Mouse (Mus musculus): Measurements from ENCODE around the gene Slc8a2. TPM values are rescaled to one million over a fixed set of nuclear protein-coding genes. Genes with fewer than 3 reads are reported as not detected.
A peak's percentile ranks its signal among the peaks of the same experiment; 100 is the strongest.

Gene Slc8a2
- polyA plus RNA-seq, 1 experiment from 2014 or later: 0.12 TPM

- ATAC-seq (ENCODE audit: insufficient number of reproducible peaks, low FRiP score, low TSS enrichment, low read depth): no peak
- Histone ChIP-seq H3K4me3 (ENCODE audit: low read depth, low read length) (no peak overlapping the region), H3K27ac (replicated peaks; ENCODE audit: low read depth, low read length) (no peak overlapping the region), H3K27me3 (ENCODE audit: control insufficient read depth, insufficient read depth, low read length) (no peaks in the 10 kb centered on the region), H3K36me3 (ENCODE audit: control insufficient read depth, insufficient read depth, low read length) (no peaks in the 10 kb centered on the region), H3K4me2 (ENCODE audit: low read depth, severe bottlenecking) (no peak overlapping the region), H3K9ac (ENCODE audit: low read length) (no peak overlapping the region), H3K9me3 (ENCODE audit: control insufficient read depth, low read length) (no peaks in the 10 kb centered on the region), H3K4me1 (ENCODE audit: control insufficient read depth, insufficient read depth, low read length) (no peaks in the 10 kb centered on the region)
- WGBS: 82% methylated on average over 8 of the region's 8 CpGs
- DNase-seq (ENCODE audit: low spot score): no peak
Measured at GRCm38 (mm10) chr7:16187494-16187893, 57.9 kb downstream of the Slc8a2 start.

DNA sequence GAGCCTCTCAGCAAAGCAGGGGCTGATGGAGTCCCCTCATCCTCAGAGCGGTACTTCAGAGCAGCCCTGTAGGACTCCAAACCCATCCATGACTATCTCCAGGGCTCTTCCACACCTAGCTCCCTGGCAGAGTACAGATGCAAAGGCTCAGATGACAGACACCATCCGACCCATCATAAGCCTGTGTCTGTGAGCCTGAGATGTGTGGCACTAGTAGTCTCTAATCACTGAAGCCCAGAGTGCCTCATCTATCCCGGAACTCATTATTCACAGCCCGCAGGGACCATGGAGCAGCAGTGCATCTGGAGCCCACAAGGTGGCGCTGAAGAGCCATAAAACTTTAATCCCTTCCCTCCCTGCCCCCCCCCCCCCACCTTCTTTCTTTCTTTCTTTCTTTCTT is 62.7 kb downstream of the Slc8a2 start:
- DNase-seq (ENCODE audit: low spot score): peak; percentile 80
- Histone ChIP-seq H3K9ac (ENCODE audit: low read length) (no peak overlapping the region), H3K27ac (replicated peaks; ENCODE audit: low read depth, low read length) (no peak overlapping the region), H3K4me3 (ENCODE audit: low read depth, low read length) (no peak overlapping the region), H3K4me1 (ENCODE audit: control insufficient read depth, insufficient read depth, low read length) (no peaks in the 10 kb centered on the region), H3K9me3 (ENCODE audit: control insufficient read depth, low read length) (no peaks in the 10 kb centered on the region), H3K36me3 (ENCODE audit: control insufficient read depth, insufficient read depth, low read length) (no peaks in the 10 kb centered on the region), H3K27me3 (ENCODE audit: control insufficient read depth, insufficient read depth, low read length) (no peaks in the 10 kb centered on the region), H3K4me2 (ENCODE audit: low read depth, severe bottlenecking) (no peak overlapping the region)
- no peak for ATAC-seq (ENCODE audit: insufficient number of reproducible peaks, low FRiP score, low TSS enrichment, low read depth)
- 17% methylated on average over 5 of the region's 5 CpGs for WGBS

GRCm38 (mm10) chr7:16193702-16194101 is 64.1 kb downstream of the Slc8a2 start:
- Histone ChIP-seq H3K36me3 (ENCODE audit: control insufficient read depth, insufficient read depth, low read length) (peaks cover 8% of the 10 kb centered on the region; the same call in 1 of the 2 replicates), H3K4me1 (ENCODE audit: control insufficient read depth, insufficient read depth, low read length) (no peaks in the 10 kb centered on the region), H3K4me3 (ENCODE audit: low read depth, low read length) (no peak overlapping the region), H3K4me2 (ENCODE audit: low read depth, severe bottlenecking) (no peak overlapping the region), H3K9me3 (ENCODE audit: control insufficient read depth, low read length) (no peaks in the 10 kb centered on the region), H3K27ac (replicated peaks; ENCODE audit: low read depth, low read length) (no peak overlapping the region), H3K27me3 (ENCODE audit: control insufficient read depth, insufficient read depth, low read length) (no peaks in the 10 kb centered on the region), H3K9ac (ENCODE audit: low read length) (no peak overlapping the region)
- DNase-seq (ENCODE audit: low spot score): no peak
- no peak for ATAC-seq (ENCODE audit: insufficient number of reproducible peaks, low FRiP score, low TSS enrichment, low read depth)
- WGBS: 58% methylated on average over 3 of the region's 3 CpGs

- whole genome bisulfite sequencing: 46% methylated on average over 6 of the region's 6 CpGs
- ATAC-seq (ENCODE audit: insufficient number of reproducible peaks, low FRiP score, low TSS enrichment, low read depth): no peak
- no peak overlapping the region for H3K4me3 ChIP-seq (ENCODE audit: low read depth, low read length)
- H3K27ac ChIP-seq (replicated peaks; ENCODE audit: low read depth, low read length): no peak overlapping the region
- no peaks in the 10 kb centered on the region for H3K4me1 ChIP-seq (ENCODE audit: control insufficient read depth, insufficient read depth, low read length)
- DNase-seq (ENCODE audit: low spot score): no peak
- H3K36me3 ChIP-seq (ENCODE audit: control insufficient read depth, insufficient read depth, low read length): peaks cover 13% of the 10 kb centered on the region
- H3K27me3 ChIP-seq (ENCODE audit: control insufficient read depth, insufficient read depth, low read length): no peaks in the 10 kb centered on the region
- H3K4me2 ChIP-seq (ENCODE audit: low read depth, severe bottlenecking): no peak overlapping the region
- no peak overlapping the region for H3K9ac ChIP-seq (ENCODE audit: low read length)
- no peaks in the 10 kb centered on the region for H3K9me3 ChIP-seq (ENCODE audit: control insufficient read depth, low read length)
Measured at GRCm38 (mm10) chr7:16196616-16197015, 67.0 kb downstream of the Slc8a2 start.

DNA sequence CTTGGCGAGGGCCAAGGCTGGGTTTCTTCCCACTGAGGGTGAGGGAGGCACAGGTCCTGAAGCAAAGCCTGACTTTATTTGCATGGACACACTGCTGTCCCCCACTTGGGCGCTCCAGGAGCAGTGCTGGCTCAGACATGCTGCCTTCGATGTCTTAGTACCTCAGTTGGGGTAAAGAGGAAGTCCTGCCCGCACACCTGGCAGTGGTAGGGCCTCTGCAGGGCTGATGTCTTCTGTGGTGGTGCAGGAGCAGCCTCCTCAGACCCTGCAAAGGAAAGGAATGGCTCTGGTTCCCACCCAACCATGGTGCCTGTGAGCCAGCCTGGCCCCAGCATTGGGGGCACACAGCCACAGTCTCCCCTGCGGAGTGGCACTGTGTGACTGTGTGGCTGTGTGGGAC is 67.5 kb downstream of the Slc8a2 start:
- peaks cover 13% of the 10 kb centered on the region for H3K36me3 ChIP-seq (ENCODE audit: control insufficient read depth, insufficient read depth, low read length)
- H3K9ac ChIP-seq (ENCODE audit: low read length): no peak overlapping the region
- H3K4me2 ChIP-seq (ENCODE audit: low read depth, severe bottlenecking): no peak overlapping the region
- H3K4me1 ChIP-seq (ENCODE audit: control insufficient read depth, insufficient read depth, low read length): no peaks in the 10 kb centered on the region
- H3K27me3 ChIP-seq (ENCODE audit: control insufficient read depth, insufficient read depth, low read length): no peaks in the 10 kb centered on the region
- H3K9me3 ChIP-seq (ENCODE audit: control insufficient read depth, low read length): no peaks in the 10 kb centered on the region
- ATAC-seq (ENCODE audit: insufficient number of reproducible peaks, low FRiP score, low TSS enrichment, low read depth) (no peak), DNase-seq (ENCODE audit: low spot score) (no peak)
- H3K27ac ChIP-seq (replicated peaks; ENCODE audit: low read depth, low read length): no peak overlapping the region
- WGBS: 69% methylated on average over 5 of the region's 5 CpGs
- no peak overlapping the region for H3K4me3 ChIP-seq (ENCODE audit: low read depth, low read length)

- Histone ChIP-seq H3K9me3 (ENCODE audit: control insufficient read depth, low read length) (no peaks in the 10 kb centered on the region), H3K9ac (ENCODE audit: low read length) (no peak overlapping the region), H3K27me3 (ENCODE audit: control insufficient read depth, insufficient read depth, low read length) (no peaks in the 10 kb centered on the region), H3K36me3 (ENCODE audit: control insufficient read depth, insufficient read depth, low read length) (peaks cover 18% of the 10 kb centered on the region), H3K4me3 (ENCODE audit: low read depth, low read length) (no peak overlapping the region), H3K4me1 (ENCODE audit: control insufficient read depth, insufficient read depth, low read length) (no peaks in the 10 kb centered on the region), H3K4me2 (ENCODE audit: low read depth, severe bottlenecking) (no peak overlapping the region), H3K27ac (replicated peaks; ENCODE audit: low read depth, low read length) (no peak overlapping the region)
- no peak for ATAC-seq (ENCODE audit: insufficient number of reproducible peaks, low FRiP score, low TSS enrichment, low read depth)
- no peak for DNase-seq (ENCODE audit: low spot score)
- 85% methylated on average over 11 of the region's 11 CpGs for WGBS
Measured at GRCm38 (mm10) chr7:16198540-16198939, 68.9 kb downstream of the Slc8a2 start.

DNA sequence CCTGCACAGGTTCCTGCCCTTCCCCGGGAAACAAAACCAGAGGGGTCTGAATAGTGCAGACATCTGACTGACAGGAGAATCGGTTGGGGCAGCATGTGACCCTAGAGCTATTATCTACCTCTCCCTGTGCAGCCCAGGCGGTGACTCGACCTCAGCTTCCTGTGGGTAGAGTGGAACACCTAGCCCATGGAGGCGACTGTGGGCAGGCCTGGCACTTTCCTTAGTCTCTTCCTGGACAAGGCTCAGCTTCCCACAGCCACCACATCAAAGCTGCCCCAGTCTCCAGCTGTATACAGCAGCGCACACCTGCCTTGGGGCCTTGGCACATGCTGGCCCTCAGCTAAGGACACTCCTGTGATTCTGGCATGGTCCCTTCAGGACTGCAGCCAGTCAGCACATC is 71.5 kb downstream of the Slc8a2 start:
- no peak for DNase-seq (ENCODE audit: low spot score)
- no peaks in the 10 kb centered on the region for H3K4me1 ChIP-seq (ENCODE audit: control insufficient read depth, insufficient read depth, low read length)
- H3K27ac ChIP-seq (replicated peaks; ENCODE audit: low read depth, low read length): no peak overlapping the region
- H3K9me3 ChIP-seq (ENCODE audit: control insufficient read depth, low read length): no peaks in the 10 kb centered on the region
- whole genome bisulfite sequencing: 86% methylated on average over 6 of the region's 6 CpGs
- H3K4me2 ChIP-seq (ENCODE audit: low read depth, severe bottlenecking): no peak overlapping the region
- no peak overlapping the region for H3K4me3 ChIP-seq (ENCODE audit: low read depth, low read length)
- H3K36me3 ChIP-seq (ENCODE audit: control insufficient read depth, insufficient read depth, low read length): peaks cover 18% of the 10 kb centered on the region
- H3K9ac ChIP-seq (ENCODE audit: low read length): no peak overlapping the region
- no peaks in the 10 kb centered on the region for H3K27me3 ChIP-seq (ENCODE audit: control insufficient read depth, insufficient read depth, low read length)
- no peak for ATAC-seq (ENCODE audit: insufficient number of reproducible peaks, low FRiP score, low TSS enrichment, low read depth)

DNA sequence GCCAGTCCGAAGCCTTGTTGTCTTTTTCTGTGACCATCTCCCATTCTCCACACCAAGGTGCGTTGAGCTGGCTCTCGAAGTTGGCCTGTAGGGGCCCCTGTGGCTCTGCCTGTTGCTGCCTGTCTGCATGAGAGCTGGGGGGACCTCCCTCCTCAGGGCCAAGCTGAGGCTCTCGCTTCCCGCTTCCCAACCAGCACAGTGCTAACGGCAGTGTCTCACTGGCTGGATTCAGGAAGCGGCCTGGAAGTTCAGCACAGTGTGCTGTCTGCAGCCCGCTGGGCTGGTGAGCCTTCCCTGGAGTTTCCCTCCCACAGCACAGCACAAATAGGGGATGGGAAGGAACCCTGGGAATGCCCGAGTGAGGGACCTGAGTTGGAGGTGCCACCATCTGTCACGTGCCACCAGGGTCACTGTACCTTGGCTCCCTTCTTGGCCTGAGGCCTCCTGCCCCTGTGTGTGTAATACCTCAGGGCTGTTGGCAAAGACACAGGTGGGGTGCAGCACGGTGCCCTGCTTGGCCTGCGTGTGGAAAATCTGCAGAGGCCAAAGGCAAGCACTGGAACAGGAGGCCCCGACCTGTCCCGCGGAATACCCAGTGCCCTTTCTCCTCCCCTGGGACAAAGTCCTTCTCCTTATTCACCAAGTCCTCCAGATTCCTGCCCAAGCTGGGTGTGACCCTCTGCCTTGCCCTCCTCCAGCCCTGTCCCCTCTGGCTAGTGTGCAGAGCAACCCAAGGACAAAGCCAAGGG is 73.3 kb downstream of the Slc8a2 start:
- Histone ChIP-seq H3K4me3 (ENCODE audit: low read depth, low read length) (no peak overlapping the region), H3K9ac (ENCODE audit: low read length) (no peak overlapping the region), H3K9me3 (ENCODE audit: control insufficient read depth, low read length) (no peaks in the 10 kb centered on the region), H3K27ac (replicated peaks; ENCODE audit: low read depth, low read length) (no peak overlapping the region), H3K36me3 (ENCODE audit: control insufficient read depth, insufficient read depth, low read length) (peaks cover 16% of the 10 kb centered on the region), H3K27me3 (ENCODE audit: control insufficient read depth, insufficient read depth, low read length) (no peaks in the 10 kb centered on the region), H3K4me1 (ENCODE audit: control insufficient read depth, insufficient read depth, low read length) (no peaks in the 10 kb centered on the region), H3K4me2 (ENCODE audit: low read depth, severe bottlenecking) (no peak overlapping the region)
- no peak for DNase-seq (ENCODE audit: low spot score)
- 87% methylated on average over 15 of the region's 15 CpGs for WGBS
- ATAC-seq (ENCODE audit: insufficient number of reproducible peaks, low FRiP score, low TSS enrichment, low read depth): no peak

GRCm38 (mm10) chr7:16203505-16203903 is 73.9 kb downstream of the Slc8a2 start:
- Histone ChIP-seq H3K4me3 (ENCODE audit: low read depth, low read length) (no peak overlapping the region), H3K9me3 (ENCODE audit: control insufficient read depth, low read length) (no peaks in the 10 kb centered on the region), H3K9ac (ENCODE audit: low read length) (no peak overlapping the region), H3K4me2 (ENCODE audit: low read depth, severe bottlenecking) (no peak overlapping the region), H3K27ac (replicated peaks; ENCODE audit: low read depth, low read length) (no peak overlapping the region), H3K27me3 (ENCODE audit: control insufficient read depth, insufficient read depth, low read length) (no peaks in the 10 kb centered on the region), H3K36me3 (ENCODE audit: control insufficient read depth, insufficient read depth, low read length) (peaks cover 15% of the 10 kb centered on the region), H3K4me1 (ENCODE audit: control insufficient read depth, insufficient read depth, low read length) (no peaks in the 10 kb centered on the region)
- WGBS: 93% methylated on average over 13 of the region's 13 CpGs
- ATAC-seq (ENCODE audit: insufficient number of reproducible peaks, low FRiP score, low TSS enrichment, low read depth) (no peak), DNase-seq (ENCODE audit: low spot score) (no peak)
